Mouse (Mus musculus) adrenal gland, adult (tissue): ENCODE data around the gene Eps8l1.

Experiments
- DNase-seq, 2 experiments: peaks; one replicate each; pipeline ENCODE4 v3.0.0; 2022 to 2023; ENCODE audit warnings: low spot score in 1 of 2; ENCODE audit not compliant: inconsistent age in 2 of 2

Gene Eps8l1

DNA sequence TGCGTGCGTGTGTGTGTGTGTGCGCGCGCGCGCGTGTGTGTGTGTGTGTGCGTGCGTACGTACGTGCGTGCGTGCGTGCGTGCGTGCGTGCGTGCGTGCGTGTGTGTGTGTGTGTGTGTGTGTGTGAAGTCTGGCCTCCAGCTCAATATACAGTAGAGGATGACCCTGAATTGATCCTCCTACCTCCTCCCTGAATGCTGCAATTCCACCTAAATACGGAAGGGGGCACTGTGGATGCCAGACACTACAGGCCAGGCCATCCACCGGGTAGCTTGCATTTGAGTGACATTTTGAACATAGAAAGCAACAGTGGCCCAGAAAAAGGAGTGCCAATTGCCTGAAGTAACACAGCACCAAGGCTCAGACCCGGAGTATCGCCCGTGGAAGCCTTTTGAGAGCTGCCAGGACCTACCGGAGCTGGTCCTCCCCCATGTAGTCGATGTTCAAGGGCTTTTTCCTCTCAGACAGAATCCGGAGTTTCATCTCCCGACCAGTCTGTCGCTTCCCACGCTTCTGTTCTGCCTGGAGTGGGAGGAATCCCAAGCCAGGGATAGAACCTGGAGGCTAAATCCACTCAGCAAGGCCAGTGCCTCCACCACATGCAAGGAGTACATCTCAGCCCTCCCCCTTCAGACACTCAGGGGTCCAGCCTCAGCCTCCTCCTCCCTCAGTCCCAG, 47.7 kb downstream of the Eps8l1 start:
- DNase-seq: no peak

GRCm38 (mm10) chr7:4508739-4509116, 48.3 kb downstream of the Eps8l1 start:
- no peak for DNase-seq

- DNase-seq: peak; percentile 68 to 87
Observed at GRCm38 (mm10) chr7:4509863-4510608, 49.6 kb downstream of the Eps8l1 start.

DNA sequence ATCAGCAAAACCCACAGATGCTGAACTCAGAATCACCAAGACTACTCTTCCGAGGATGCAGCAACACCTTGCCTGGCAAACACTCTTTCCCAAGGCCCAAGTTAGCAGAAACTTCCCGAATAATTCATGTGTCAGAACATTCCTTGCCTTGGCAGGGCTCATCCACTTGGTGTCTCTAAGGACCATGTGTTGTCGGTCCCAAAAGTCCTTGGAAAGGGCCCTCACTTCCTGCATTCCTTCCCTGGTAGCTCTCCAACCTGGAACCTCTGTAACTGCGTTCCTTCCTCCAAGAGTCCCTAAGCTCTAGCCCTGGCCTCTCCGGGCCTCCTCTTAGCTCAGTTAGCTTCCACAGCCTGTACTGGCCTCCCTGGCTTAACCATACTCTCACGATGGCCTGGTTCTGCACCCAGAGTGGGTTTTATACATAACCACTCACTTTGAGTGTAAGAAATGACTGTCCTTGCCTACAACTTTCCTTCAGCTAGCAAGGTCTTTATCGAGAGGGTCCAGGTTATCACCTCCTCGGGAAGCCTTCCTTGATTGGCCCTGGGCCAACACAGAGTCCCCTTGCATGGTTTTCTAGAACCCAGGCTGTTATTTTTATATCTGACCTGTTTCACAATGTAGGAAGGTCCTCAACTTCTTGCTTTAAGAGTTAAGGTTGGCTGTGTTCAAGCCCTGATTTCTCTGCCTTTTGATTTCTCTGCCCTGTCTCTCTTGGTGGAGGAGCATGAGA, 51.2 kb downstream of the Eps8l1 start:
- DNase-seq: no peak

DNA sequence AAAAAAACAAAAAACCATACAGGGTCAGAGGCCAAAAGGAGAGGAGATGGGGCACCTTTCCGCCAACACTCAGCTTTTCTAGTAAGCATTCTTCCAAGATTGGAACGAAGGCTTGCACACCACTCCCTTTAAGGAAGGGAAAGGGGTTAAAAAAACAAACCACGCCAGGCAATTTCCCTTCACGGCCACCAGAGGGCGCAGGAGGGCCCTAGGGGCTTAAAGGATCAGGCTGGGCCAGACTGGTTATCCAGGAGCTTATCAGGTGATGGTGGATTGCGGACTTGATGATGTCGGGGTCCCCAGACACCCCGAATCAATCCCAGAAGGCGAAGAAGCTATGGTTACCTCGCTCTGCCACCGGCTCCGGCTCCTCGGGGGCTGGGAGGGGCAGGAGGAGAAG, 52.8 kb downstream of the Eps8l1 start:
- DNase-seq: peak in 1 of 2 experiments; percentile 71

DNA sequence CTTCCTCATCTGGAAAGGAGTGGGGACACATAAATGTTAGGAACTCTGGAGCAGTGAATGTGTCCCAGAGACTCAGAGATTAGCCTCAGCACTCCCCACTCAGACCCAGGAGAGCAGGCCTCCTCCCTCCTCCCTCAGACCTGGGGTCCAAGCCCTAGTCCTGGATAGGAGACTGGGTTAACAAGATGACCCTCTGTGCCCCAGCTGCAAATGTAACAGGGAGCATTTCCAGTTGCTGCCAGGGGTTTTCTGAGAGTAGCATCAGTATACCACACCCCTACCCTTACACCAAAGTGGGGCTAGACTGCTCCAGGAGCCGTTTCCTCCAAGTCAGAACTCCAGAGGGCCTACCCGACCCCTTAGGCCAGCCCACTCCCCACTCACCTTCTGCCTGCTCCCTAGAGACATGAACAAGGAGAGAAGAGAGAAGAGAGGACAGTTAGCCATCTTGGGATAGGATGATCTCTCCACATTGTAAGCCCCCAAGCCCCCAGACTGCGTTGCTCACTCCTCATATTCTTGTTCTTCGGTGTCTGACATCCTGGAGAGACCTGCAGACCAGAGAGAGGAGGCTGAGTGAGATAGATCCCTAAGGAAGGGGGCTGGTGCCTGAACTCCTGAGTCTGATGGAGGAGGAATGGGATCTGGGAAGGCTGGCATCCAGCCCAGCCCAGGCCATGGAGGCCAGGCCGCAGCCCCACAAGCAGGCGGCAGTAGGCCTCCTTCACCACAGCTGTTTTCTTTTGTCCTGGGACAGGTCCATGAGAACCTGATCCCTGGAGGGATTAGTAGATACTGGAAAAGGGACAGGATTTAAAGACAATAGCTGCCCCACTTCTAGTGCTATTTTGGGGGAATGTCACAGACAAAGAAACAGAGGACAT, 53.6 kb downstream of the Eps8l1 start:
- no peak for DNase-seq

DNA sequence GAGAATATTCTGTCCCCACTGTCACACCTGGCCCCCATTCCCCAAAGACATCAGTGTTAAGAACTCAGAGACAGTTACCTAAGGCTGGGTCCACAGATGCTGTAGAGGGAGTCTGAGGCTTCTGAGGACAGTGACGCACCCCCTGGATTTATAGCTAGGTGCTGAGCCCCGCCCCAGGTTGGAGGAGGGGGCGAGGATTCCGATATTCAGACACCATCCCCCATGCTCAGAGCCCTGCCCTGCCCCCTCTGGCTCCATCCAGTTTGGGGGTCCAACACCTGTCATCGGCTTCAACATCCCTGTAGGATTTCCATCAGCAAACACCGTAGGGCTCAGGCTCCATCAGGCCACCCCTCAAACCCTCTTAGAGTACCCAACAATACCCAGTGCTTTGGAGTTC, 55.4 kb downstream of the Eps8l1 start:
- DNase-seq: no peak

DNA sequence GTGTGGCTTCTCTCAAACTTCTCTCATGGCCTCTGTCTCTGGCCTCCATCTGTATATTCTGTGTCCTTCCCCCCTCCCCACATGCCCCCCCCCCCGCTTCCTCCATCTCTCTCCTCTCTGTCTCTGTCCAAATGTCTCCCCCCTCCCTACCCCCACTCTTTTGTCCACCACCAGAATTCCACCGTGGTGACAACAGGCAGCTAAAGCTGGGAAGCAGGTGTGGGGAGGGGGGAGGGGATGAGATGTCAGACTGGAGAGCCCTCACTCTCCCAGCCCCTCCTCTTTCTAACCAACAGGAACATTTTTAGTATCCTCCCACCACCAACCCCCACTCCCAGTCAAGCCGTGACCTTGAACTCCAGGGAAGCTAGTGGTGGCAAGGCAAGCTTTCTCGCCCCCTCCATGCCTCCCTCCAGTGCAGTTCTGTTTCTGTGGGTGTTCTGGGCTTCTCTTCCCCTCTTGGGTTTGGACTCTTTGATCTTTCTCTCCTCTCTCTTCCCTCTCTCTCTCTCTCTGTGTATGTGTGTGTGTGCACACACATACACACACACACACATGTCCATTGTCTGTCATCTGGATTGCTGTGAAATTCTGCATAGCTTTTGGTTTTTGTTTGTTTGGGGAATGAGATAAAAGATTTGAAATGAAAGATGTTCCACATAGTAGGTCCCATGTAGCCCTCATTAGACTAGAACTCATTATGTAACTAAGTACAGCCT, 56.0 kb downstream of the Eps8l1 start, which contains the start of gene Tnnt1:
Gene Tnnt1 (minus strand): TSS at position 51 of the 719 bp plus-strand sequence.
- DNase-seq: no peak

- no peak for DNase-seq
Observed at GRCm38 (mm10) chr7:4518487-4518886, 58.0 kb downstream of the Eps8l1 start.

DNA sequence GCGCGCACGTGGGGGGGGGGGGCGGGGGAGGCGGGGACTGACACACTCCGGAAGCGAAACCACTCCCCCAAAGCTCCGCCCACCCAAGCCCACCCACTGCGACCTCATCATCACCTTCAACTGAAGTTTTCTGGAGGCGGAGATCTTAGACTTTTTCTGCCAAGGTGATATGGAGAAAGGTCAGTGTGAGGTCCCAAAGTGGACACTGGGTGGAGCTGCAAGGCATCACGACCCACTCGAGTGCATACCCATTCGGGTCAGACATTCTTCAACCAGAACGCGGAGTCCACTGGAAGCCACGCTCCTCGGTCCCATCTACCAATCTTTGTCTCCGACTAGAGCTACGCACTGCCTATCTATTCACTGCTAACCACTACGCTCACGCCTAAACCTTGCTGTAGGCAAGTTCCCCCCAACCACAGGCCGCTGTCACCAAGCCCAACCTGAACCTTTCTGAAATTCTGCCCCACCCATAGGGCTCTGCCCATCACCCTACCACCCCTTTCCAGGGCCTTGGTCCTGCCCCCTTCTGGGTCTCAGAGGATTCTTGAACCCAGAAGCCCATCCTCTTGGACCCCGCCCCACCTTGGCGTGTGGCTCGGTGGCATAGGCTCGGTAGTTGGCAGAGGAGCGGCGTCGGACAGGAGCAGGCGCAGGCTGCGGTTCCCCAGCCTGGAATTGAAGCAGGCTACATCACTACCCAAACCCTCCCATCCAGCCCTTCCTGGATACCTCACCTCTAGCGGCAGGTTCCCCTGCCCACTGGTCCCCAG, 60.9 kb downstream of the Eps8l1 start:
- DNase-seq: no peak

DNA sequence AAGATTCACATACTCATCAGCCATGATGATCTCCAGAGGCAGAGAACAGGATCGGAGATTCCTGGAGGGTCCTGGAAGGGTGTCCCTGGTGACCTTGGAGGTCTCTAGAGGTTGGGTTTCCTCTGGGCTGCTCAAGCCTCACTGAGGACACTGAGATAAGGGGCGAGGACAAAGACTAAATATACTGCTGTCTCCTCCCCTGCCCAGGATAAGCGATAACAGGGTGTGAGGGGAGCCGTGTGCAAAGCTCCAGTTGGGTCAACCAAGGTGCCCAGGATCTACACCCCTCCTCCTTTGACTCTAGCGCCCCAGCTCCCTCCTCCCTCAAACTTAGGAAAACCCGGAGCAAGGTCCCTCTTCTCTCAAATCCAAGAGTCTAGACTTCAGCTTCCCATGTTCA, 61.8 kb downstream of the Eps8l1 start:
- DNase-seq: no peak

DNA sequence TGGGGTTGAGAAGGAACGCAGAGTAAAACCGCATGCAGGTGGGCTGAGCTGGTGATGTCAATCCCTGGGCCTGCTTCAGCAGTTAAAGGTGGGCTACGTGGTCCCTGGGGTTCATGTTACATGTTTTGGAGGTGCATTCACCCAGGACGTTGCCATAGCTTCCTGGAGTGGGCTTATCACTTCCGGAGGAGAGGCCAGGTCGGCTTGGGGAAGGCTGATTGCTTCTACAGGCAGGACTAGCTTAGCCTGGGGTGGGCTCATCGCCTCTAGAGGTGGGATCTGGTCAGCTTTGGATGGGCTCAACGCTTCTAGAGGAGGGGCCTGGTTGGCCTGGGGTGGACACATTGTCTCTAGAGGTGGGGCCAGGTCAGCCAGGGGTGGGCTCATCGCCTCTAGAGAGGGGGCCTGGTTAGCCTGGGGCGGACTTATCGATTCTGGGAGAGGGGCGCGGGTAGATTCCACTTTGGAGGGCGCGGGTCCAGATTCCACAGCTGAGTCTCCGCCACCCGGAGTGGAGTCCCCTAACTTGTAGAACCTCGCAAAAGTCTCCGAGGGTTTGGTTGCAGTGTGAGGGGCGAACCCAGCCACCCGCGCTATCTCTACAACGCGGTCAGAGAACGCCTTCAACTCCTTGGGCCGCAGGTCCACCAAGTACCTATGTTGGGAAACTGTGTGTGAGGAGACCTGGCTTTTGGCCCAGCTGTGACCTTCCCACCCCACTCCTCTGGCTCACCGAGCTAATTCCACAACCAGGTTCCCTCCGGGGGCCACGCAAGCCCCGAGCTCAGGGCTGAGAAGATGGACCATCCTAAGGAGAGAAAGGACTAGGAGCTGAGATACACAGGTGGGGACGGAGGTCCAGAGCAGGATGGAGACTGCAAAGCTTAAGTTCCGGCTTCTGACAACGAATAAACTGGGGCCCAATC, 63.0 kb downstream of the Eps8l1 start:
- DNase-seq: no peak

DNA sequence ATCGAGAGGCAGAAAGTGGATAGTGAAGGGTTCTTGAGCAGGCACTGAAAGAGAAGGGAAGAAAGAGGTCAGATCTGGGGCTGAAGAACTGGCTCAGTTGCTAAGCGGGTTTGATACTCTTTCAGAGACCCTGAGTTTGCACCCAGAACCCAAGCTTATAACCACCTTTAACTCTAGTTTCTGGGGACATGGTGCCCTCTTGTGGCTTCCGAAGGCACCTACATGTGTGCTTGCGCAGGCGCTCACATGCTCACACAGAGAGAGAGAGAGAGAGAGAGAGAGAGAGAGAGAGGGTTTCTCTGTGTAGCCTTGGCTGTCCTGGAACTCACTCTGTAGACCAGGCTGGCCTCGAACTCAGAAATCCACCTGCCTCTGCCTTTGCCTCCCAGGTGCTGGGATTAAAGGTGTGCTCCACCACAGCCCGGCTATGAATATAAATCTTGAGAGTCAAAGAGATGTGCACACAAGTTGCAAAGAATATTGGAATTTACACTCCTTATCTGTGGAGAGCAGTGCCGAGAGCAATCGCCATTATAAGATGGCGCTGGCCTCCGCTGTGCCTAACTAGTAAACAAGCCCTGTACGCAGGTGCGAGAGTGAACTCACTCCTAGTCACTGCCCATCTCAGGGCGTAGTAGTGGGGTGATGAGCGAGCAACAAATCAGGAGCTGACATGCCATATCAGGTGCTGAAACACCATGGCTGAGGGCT, 63.9 kb downstream of the Eps8l1 start, which contains the start of gene Tnni3:
Gene Tnni3 (minus strand): TSS at position 18 of the 711 bp plus-strand sequence.
- DNase-seq: peak in 1 of 2 experiments; percentile 64

DNA sequence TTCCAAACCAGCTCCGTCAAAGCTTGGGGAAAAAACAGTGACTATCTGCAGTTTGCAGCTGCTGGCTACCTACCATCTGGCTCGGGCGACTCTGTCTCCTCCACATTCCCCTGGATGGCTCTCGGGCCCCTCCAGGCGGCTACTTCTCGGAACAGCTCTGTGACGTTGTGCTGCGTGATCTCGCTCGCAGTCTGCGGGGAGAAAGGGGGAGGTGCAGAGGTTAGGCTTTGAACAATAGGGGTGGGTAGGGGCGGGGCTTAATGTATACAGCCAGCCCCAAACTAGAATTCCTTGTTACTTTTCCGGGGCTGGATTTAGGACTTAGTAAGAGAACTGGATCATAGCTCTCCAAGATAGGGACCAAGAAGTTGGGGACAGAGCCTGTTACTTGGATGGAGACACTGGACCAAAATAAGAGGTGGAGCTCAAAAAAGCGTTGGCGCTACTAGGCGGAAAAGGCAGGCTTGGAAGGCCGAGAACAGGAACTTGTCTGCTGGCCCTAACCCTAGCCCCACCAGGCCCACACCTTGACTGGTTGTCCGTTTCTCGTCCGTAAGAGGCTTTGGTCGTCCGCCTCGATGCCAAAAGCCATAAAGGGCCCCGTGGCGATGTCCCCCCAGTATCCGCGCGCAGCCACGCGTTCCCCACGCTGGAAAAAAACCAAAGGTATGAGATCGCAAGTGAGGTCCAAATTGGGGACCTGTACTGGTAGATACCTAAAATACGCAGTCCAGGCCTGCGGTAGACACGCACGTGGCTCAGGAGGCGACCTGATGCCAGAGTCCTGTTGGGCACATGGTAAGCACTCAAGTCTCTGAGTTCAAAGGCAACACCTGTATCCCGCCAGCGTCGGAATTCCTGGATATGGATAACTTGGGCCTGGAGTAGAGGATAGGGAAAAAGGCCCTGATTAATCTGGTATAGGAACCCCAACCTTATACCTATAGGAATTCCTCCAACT, 66.1 kb downstream of the Eps8l1 start:
- DNase-seq: peak; percentile 57 to 79

DNA sequence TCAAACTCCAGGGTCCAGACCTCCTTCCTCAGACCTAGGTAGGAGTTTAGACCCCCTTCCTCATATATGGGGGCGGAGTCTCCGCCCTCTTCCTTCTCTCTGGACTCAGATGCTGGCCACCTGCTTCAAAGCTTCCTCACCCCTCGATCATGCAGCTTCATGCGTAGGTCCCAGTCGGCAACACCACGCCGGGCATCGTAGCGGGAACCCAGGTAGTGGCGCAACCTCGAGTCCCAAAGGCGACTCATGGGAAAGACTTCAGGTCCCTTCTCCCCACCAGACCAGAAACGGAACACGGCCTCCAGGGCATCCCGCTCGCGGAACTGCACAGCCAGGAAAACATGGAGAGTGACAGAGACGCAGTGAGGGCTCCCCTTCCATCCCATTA, 66.8 kb downstream of the Eps8l1 start:
- DNase-seq: no peak
